Mouse (Mus musculus) adrenal gland, adult 18-20 months (tissue): ENCODE data around the gene Smim13. TPM values are rescaled to one million over a fixed set of nuclear protein-coding genes. Genes with fewer than 3 reads are reported as not detected.
"Not testable (repeated sequence)": the region's sequence is repeated elsewhere in the genome, so short reads cannot be mapped to it uniquely, and the experiment has no call there.

Experiments used
- DNase-seq, 2 experiments: peaks; one replicate each; pipeline ENCODE4 v3.0.0; 2021 to 2022; ENCODE audit warnings: low spot score in 2 of 2
- total RNA-seq, 2 experiments: library from RNA; stranded (reverse); gene quantifications; 1 replicate in 1 of 2; 2 replicates in 1 of 2; pipeline ENCODE4 v1.2.3; 2021

The Smim13 gene
- total RNA-seq, 2 experiments from 2014 or later: 9.7 to 9.8 TPM

- no peak for DNase-seq
Observed at GRCm38 (mm10) chr13:41235845-41236741, 13.6 kb upstream of the Smim13 start.

GRCm38 (mm10) chr13:41238035-41238804 lies 11.4 kb upstream of the Smim13 start:
- DNase-seq: no peak

DNA sequence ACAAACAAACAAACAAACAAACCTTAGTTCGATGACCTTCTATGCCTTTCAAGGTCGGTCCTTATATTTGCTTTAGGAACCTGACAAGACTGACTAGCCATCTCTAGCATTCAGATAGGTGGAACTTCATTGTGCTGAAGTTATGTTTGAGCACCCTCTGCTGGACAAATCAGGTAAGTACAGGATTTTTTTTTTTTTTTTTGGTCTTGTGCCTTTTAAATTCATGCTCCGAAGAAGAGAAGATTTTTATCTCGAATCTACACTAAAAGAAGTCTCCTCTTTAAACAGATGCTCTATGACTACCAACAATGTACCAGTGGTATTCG lies 10.9 kb upstream of the Smim13 start:
- no peak for DNase-seq

DNA sequence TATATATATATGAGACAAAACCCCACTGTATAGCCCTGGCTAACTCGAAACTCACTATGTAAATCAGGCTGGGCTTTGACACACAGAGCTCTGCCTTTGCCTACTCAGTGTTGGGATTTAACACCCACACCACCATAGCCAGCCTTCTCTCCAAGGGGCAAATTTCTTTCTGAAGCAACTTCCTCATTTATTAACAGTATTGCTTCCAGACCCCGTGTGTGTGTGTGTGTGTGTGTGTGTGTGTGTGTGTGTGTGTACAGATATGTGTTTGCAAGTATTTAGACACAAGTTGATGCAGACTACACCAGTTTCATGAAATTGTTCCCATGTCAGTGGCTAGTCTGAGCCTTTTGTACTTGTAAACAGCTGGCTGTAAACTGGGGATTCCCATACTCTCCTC lies 8.1 kb upstream of the Smim13 start:
- DNase-seq: no peak

- DNase-seq: no peak
Observed at GRCm38 (mm10) chr13:41244306-41244830, 5.3 kb upstream of the Smim13 start.

DNA sequence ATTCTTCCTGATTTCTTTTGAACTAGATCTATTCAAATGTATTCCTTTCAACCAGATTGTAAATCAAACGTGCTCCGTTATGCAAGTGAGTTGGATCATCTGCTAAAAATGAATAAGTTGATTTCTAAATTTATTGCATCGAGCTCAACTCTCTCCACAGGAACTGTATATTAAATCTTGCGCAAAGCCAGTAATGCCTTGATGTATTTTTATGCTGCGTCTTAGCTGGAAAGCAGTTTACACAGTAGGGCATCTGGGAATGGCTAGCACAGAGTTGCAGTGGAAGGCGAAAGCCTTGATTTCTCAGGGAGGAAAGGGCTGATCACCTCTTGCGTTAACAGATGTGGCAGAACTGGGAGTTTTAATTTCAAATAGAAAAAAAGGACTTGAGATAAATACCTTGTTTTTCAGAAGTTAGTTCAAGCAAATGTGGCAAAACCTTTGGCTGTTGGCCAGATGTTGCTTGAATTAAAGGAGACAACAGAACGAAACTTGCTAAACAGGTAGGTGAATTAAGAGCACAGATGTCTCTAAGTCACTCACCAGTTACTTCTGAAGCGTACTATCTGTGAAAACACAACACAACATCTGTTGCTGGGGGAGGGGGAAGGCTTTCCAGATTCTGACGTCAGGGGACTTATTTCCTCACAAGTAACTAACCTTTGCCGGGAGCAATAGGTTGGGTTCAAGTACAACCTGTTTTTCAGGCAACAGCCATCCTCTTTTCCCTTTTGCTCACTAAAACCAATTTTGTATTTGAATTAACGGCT lies 708 bp upstream of the Smim13 start:
- no peak for DNase-seq

DNA sequence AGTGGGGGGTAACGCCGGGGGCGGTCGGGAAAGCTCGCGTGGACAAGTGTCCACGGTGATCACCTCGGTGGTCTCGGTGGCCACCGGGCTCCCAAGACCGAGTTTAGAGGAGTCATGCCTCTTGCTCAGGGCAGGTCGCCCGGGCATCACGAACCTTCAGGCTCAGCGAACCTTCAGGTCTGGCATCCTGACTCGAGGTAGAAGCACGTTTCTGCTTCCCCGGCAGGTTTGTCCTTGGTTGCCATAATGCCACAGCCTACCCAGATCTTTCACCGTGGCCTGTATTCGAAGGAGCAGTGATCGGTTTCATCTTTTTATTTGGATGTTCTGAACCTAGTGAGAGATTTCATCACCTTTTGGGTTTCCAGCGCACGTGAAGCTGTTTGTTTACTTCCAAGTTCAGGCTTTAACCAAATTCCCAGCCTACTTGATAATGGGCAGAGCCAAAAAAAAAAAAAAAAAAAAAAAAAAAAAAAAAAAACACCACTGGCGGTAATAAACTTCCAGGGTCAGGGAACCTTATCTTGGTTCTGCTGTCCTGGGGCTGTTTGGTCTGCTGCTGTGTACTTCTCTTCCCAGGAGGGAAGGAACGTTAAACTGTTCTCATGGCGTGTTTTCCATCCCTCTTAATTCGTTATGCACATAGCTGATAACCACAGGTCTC lies 806 bp downstream of the Smim13 start:
- DNase-seq: no peak

- not testable (repeated sequence) for DNase-seq
Observed at GRCm38 (mm10) chr13:41251232-41251631, 1.6 kb downstream of the Smim13 start.

DNA sequence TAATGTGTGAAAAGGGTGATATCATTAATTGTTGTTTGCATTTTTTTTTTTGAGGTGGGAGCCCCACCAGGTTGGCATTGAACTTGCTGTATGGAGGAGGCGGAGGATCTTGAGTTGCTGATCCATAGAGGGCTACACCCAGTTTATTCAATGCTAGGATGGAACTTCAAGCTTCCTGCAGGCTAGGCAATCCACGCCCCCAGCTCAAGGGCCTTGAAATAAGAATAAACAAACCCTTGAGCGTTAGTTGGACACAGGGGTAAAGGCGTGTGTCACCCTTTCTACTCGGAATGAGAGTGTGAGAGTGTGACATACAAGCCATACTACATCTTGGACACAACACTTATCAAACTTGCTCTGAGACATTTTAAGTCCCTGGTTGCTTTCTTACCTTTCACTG lies 2.0 kb downstream of the Smim13 start:
- DNase-seq: no peak

GRCm38 (mm10) chr13:41252141-41252540 lies 2.5 kb downstream of the Smim13 start:
- DNase-seq: no peak

GRCm38 (mm10) chr13:41252736-41253135 lies 3.1 kb downstream of the Smim13 start:
- DNase-seq: no peak

GRCm38 (mm10) chr13:41256126-41256525 lies 6.5 kb downstream of the Smim13 start:
- DNase-seq: no peak

DNA sequence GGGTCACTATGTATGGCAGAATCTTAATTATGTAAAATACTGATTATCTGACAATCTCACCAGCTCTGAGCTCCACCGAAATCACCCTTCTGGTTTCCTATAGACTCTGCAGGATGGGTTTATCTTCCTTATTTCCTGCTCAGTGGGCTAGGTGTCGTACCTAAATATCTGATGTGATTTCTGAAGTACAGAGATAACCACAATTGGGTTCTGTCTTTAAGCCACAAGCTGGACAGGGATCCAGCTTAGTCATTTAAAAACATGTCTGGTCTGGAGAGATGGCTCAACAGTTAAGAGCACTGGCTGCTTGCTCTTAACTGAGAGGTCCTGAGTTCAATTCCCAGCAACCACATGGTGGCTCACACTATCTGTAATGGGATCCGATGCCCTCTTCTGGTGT lies 7.3 kb downstream of the Smim13 start:
- DNase-seq: no peak

GRCm38 (mm10) chr13:41257851-41258250 lies 8.2 kb downstream of the Smim13 start:
- DNase-seq: no peak

DNA sequence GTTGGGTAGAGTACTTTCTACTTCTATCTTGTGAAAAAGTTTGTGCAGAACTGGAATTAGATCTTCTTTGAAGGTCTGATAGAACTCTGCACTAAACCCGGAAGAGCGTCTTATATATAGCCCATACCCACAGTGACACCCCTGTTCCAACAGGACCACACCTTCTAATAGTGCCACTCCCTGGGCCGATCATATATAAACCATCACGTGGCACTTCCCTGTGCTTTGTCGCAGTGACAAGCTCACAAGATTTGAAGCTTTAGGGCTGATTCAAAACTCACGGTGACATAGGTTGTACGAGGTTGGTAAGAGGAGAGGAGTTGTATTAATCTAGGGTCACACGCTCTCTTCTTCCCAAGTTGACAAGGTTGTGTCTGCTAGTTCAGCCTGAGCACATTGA lies 12.0 kb downstream of the Smim13 start:
- not testable (repeated sequence) for DNase-seq

DNA sequence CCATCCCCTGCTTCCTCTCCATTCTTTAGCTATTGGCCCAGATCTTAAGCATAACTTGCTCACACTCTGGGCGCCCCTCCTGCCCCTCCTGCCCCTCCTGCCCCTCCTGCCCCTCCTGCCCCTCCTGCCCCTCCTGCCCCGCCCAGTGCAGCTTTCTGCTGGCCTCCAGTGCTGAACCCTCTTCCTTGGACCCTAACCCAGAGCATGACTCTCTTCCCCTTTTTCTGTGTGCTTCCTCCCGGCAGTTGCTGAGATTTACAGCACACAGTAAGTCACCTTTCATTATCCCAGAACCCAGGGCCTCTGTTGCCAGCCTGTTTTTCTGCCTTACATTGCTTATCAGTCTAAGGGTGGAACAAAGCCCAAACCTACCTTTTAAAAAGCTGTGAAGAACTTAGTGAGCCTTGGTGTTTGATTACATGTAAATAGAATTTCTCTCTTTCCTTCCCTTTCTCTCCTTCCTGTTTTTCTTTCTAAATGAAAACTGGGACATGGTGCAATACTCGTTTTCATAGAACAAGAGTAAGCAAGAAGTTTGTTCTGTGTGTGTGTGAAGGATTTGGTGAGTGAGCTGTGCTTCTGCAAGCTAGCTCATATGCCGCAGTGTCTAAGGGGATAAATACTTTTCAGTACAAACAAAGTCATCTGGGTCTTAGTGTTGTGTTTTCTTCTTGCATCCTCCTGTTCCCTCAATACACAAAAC lies 13.8 kb downstream of the Smim13 start:
- DNase-seq: no peak

GRCm38 (mm10) chr13:41267827-41268408 lies 18.3 kb downstream of the Smim13 start:
- DNase-seq: no peak

GRCm38 (mm10) chr13:41273927-41274650 lies 24.4 kb downstream of the Smim13 start, which contains the start of gene Gm17364:
TSS of gene Gm17364 (minus strand) at chr13:41273977.
- DNase-seq: no peak

GRCm38 (mm10) chr13:41280696-41281095 lies 31.1 kb downstream of the Smim13 start:
- DNase-seq: no peak
